Mouse (Mus musculus): ENCODE measurements at regions not wholly inside any gene's neighbourhood (a gene's known extent, or its start where the extent isn't known, plus 50 kb on each side); places are given as distances from the start of the nearest gene placed in this dataset.
"Not testable (repeated sequence)": the region's sequence is repeated elsewhere in the genome, so short reads cannot be mapped to it uniquely, and the experiment has no call there.

- DNase-seq (ENCODE audit: low spot score) = not testable (repeated sequence)
Measured at GRCm38 (mm10) chr12:20802027-20802426, 188.2 kb upstream of the Asap2 start.

- not testable (repeated sequence) for DNase-seq (ENCODE audit: low spot score)
Measured at GRCm38 (mm10) chr12:20805466-20805865, 184.8 kb upstream of the Asap2 start.

- no peak for DNase-seq (ENCODE audit: low spot score)
Measured at GRCm38 (mm10) chr12:20806681-20807080, 183.6 kb upstream of the Asap2 start.

GRCm38 (mm10) chr12:20813836-20814235 is 176.4 kb upstream of the Asap2 start:
- DNase-seq (ENCODE audit: low spot score) = not testable (repeated sequence)

- DNase-seq (ENCODE audit: low spot score) = not testable (repeated sequence)
Measured at GRCm38 (mm10) chr12:20815121-20815520, 175.1 kb upstream of the Asap2 start.

GRCm38 (mm10) chr12:20815599-20815998 is 174.7 kb upstream of the Asap2 start:
- peak; percentile 50 for DNase-seq (ENCODE audit: low spot score)

- DNase-seq (ENCODE audit: low spot score) = not testable (repeated sequence)
Measured at GRCm38 (mm10) chr12:20843661-20844320, 146.5 kb upstream of the Asap2 start.

- DNase-seq (ENCODE audit: low spot score) = peak; percentile 17
Measured at GRCm38 (mm10) chr12:20844873-20845272, 145.4 kb upstream of the Asap2 start.

- DNase-seq (ENCODE audit: low spot score) = no peak
Measured at GRCm38 (mm10) chr12:20845297-20845696, 145.0 kb upstream of the Asap2 start.

GRCm38 (mm10) chr12:20884104-20884503 is 106.2 kb upstream of the Asap2 start:
- not testable (repeated sequence) for DNase-seq (ENCODE audit: low spot score)

GRCm38 (mm10) chr12:20920653-20921397 is 69.4 kb upstream of the Asap2 start:
- peak; percentile 47 for DNase-seq (ENCODE audit: low spot score)

GRCm38 (mm10) chr12:20921398-20922023 is 68.7 kb upstream of the Asap2 start:
- peak; percentile 7 for DNase-seq (ENCODE audit: low spot score)

GRCm38 (mm10) chr12:20928966-20929365 is 61.3 kb upstream of the Asap2 start:
- DNase-seq (ENCODE audit: low spot score) = peak; percentile 18
